Mouse (Mus musculus) CD4-positive, CD25-positive, alpha-beta regulatory T cell, adult 2 months (primary cell): ENCODE measurements around the gene Med28.
A peak's percentile ranks its signal among the peaks of the same experiment; 100 is the strongest.

Experiments used
- DNase-seq: peaks from one replicate; pipeline ENCODE4 v3.0.0-alpha.2; 2012; ENCODE audit warnings: low read depth, low spot score

Med28 gene

DNA sequence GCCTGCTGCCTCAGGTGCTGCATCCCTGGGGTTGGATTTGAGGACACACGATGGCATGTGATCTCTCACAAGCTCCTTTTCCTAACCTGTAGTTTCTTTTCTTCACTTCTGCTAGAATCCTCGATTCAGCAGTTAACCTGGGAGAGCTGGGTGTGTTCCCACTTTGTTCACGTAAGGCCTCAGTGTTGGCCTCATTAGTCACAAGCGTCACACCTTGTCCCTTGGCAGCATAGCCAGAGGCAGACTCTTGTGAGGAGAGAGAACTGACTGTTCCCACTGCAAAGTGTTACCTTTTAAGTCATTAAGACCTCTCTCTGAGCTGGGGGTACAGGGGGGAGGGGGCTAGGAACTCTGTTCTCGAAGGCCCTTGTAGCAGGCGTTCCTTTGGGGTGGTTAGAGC, 7.1 kb upstream of the Med28 start:
- DNase-seq, result no peak

DNA sequence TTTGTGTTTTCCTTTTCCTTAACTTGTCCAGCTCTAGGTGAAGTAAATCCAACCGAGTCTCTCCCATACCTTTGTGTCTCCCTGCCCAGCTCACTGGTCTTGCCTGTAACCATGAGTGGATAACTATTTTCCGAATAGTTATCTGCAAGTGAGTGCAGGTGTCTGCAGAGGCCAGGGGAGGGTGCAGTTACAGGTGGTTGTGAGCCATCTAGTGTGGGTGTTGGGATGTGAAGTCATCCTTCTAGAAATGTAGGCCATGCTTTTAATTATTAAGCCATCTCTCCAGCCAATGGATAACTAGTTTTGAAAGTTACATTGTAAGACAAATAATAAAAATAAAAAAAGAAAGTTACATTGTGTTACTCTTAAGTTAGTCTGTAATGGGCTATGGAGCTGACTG, 6.5 kb upstream of the Med28 start:
- no peak for DNase-seq

- DNase-seq, result no peak
Measured at GRCm38 (mm10) chr5:45514599-45514998, 5.4 kb upstream of the Med28 start.

- no peak for DNase-seq
Measured at GRCm38 (mm10) chr5:45515151-45515743, 4.8 kb upstream of the Med28 start.

- peak; percentile 37 for DNase-seq
Measured at GRCm38 (mm10) chr5:45520809-45521110, 731 bp downstream of the Med28 start.

GRCm38 (mm10) chr5:45521601-45522000, 1.6 kb downstream of the Med28 start:
- no peak for DNase-seq

DNA sequence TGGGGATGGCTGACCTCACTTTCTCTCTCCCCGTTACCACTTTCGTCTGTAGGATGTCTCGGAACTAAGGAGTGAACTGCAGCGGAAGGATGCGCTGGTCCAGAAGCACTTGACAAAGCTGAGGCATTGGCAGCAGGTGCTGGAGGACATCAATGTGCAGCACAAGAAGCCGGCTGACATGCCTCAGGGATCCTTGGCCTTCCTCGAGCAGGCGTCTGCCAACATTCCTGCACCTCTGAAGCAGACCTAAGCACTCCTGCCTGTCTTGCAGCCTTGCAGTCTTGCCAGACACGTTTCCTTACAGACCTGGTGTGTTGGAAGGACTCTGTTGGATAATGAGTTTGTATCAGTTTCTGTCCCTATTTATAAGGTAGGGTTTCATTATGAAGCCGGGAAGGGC, 5.1 kb downstream of the Med28 start:
- DNase-seq, result no peak

GRCm38 (mm10) chr5:45526338-45526737, 6.3 kb downstream of the Med28 start:
- DNase-seq, result no peak

GRCm38 (mm10) chr5:45529696-45530095, 9.7 kb downstream of the Med28 start:
- DNase-seq, result peak; percentile 17

GRCm38 (mm10) chr5:45534319-45535098, 14.5 kb downstream of the Med28 start:
- peak; percentile 71 for DNase-seq

DNA sequence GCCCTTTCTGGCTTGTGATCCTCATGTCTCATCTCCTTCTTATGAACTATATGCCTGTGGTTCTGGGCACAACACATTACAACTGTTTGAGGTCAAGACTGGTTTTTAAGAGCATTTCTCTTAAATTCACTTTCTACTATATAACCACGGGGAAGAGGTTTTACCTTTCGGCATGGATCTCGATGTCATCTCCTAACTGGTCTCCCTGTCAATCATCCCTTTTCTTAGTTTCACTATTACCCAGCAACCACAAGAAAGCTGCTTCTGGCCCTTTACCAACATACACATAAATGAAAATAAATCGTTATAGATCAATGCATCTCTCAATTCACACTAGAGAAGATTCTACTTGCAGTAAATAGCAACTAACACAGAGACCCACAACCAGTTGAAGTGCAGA, 15.1 kb downstream of the Med28 start:
- peak; percentile 8 for DNase-seq

DNA sequence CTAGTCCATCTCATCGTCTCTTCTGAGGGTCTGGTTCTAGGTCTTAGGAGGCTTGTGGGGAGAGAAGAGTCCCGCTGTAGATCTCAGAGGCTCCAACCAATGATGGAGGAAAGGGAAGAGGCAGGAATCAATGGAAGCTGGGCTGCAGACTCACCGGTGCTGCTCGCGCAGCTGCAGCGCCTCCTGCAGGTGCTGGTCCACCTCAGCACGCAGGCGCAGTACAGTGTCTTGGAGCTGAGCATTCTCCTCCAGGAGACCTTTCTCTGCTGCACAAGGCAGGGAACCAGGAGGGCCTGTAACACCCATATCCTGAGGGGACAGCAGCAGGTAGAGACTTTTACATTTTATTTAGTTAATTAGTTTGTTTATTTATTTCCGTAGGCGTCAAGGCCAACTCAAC, 19.5 kb downstream of the Med28 start:
- DNase-seq, result peak; percentile 14

DNA sequence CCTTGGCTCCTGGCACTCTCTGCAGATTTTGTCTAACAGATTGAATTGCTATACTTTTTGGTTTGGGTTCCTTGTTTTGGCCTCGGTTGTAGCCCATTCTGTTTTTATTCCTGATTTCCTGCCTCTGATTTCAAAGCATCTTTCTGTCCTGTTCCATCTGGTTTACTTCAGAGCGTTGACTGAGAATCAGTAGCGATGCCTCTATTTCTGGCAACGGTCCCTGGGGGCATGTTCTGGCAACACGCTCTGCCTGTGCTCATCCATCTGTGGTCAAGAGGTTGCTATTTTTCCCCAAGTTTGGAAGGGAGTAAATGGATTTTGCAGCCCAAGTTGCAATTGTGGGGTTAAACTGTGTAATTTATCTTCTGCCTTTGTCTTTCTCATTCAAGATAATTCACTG, 23.3 kb downstream of the Med28 start:
- DNase-seq, result no peak

- DNase-seq, result no peak
Measured at GRCm38 (mm10) chr5:45549586-45549985, 29.6 kb downstream of the Med28 start.

GRCm38 (mm10) chr5:45564054-45564453, 44.0 kb downstream of the Med28 start:
- DNase-seq, result no peak

GRCm38 (mm10) chr5:45565829-45566228, 45.8 kb downstream of the Med28 start:
- no peak for DNase-seq

GRCm38 (mm10) chr5:45572816-45573215, 52.8 kb downstream of the Med28 start:
- DNase-seq, result no peak

- no peak for DNase-seq
Measured at GRCm38 (mm10) chr5:45576716-45577115, 56.7 kb downstream of the Med28 start.

- no peak for DNase-seq
Measured at GRCm38 (mm10) chr5:45577376-45577775, 57.3 kb downstream of the Med28 start.
